ENCODE assay signal across 11 mouse cellular contexts in genomic region chr3:104565423-104566230, GRCm38 (mm10). TPM values are rescaled to one million over a fixed set of nuclear protein-coding genes. Genes with fewer than 3 reads are reported as not detected.
A peak's percentile ranks its signal among the peaks of the same experiment; 100 is the strongest.
DNase-seq lines count a peak whose midpoint lies in the region; ATAC-seq and TF ChIP-seq lines count a peak whose summit lies in the region.
"Had no signal": no experiment of that assay in that cellular context is flagged by ENCODE, and none has a peak within 500 bp of the region (broad histone marks: within the 10 kb centered on the region; RNA-seq: fewer than 3 reads in every experiment).

No protein-coding gene starts in this region.

- DNase-seq in embryo, embryonic 11 days = peak; percentile 12
- DNase-seq in embryo, embryonic 9.5 days (ENCODE audit: extremely low spot score) = no peak
- DNase-seq in stomach, postnatal 0 days (ENCODE audit: low spot score) = no peak
- no peak for DNase-seq in natural killer cell, adult 2 months (ENCODE audit: low spot score in 2 of 2)
- no peak for DNase-seq in hindbrain, embryonic 11.5 days (ENCODE audit: low spot score)
- DNase-seq: forebrain, postnatal 0 days; kidney, adult 2 months had no signal

- H3K9ac ChIP-seq in stomach, embryonic 16.5 days (ENCODE audit: low read length) = 0 out of 2 replicates have a peak overlapping the region, but pooled peaks have one; percentile 25
- no peak overlapping the region for H3K9ac ChIP-seq in stomach, postnatal 0 days (ENCODE audit: low read length)
- peak overlapping the region; percentile 51 for H3K9ac ChIP-seq in heart, embryonic 16.5 days (ENCODE audit: low read length)
- H3K9ac ChIP-seq in forebrain, embryonic 13.5 days = no peak overlapping the region
- no peak overlapping the region for H3K9ac ChIP-seq in hindbrain, embryonic 11.5 days (ENCODE audit: low read depth, low read length)
- H3K9ac ChIP-seq: forebrain, postnatal 0 days; stomach, embryonic 15.5 days had no signal

- H3K4me3 ChIP-seq in stomach, embryonic 16.5 days (replicated peaks; ENCODE audit: low read length) = no peak overlapping the region
- H3K4me3 ChIP-seq in stomach, postnatal 0 days (ENCODE audit: low read depth, low read length) = no peak overlapping the region
- H3K4me3 ChIP-seq in heart, embryonic 16.5 days (ENCODE audit: low read length) = no peak overlapping the region
- H3K4me3 ChIP-seq in forebrain, embryonic 13.5 days = no peak overlapping the region
- no peak overlapping the region for H3K4me3 ChIP-seq in hindbrain, embryonic 11.5 days (ENCODE audit: low read depth, low read length)
- H3K4me3 ChIP-seq: stomach, embryonic 15.5 days had no signal

- no peaks in the 10 kb centered on the region for H3K36me3 ChIP-seq in stomach, embryonic 16.5 days (ENCODE audit: control insufficient read depth, insufficient read depth, low read length)
- H3K36me3 ChIP-seq in stomach, postnatal 0 days (ENCODE audit: control insufficient read depth, insufficient read depth, low read length) = no peaks in the 10 kb centered on the region
- no peaks in the 10 kb centered on the region for H3K36me3 ChIP-seq in heart, embryonic 16.5 days (ENCODE audit: control insufficient read depth, insufficient read depth)
- no peaks in the 10 kb centered on the region for H3K36me3 ChIP-seq in forebrain, embryonic 13.5 days (ENCODE audit: poor library complexity, severe bottlenecking)
- no peaks in the 10 kb centered on the region for H3K36me3 ChIP-seq in hindbrain, embryonic 11.5 days (ENCODE audit: control insufficient read depth, insufficient read depth, low read length)
- H3K36me3 ChIP-seq: stomach, embryonic 15.5 days had no signal

- H3K4me1 ChIP-seq in stomach, embryonic 16.5 days (ENCODE audit: control insufficient read depth, insufficient read depth, low read length) = peaks cover 4% of the 10 kb centered on the region; the same call in 1 of the 2 replicates
- 0 out of 2 replicates have a peak, but pooled peaks cover 2% of the 10 kb centered on the region for H3K4me1 ChIP-seq in stomach, postnatal 0 days (replicated peaks; ENCODE audit: control insufficient read depth, insufficient read depth)
- H3K4me1 ChIP-seq in heart, embryonic 16.5 days (ENCODE audit: control insufficient read depth, insufficient read depth, low read length) = peaks cover 19% of the 10 kb centered on the region
- no peaks in the 10 kb centered on the region for H3K4me1 ChIP-seq in forebrain, embryonic 13.5 days
- no peaks in the 10 kb centered on the region for H3K4me1 ChIP-seq in hindbrain, embryonic 11.5 days (replicated peaks; ENCODE audit: control insufficient read depth, insufficient read depth, low read length)
- H3K4me1 ChIP-seq: stomach, embryonic 15.5 days had no signal

- TF ChIP-seq CTCF in stomach, postnatal 0 days (IDR thresholded peaks at IDR 0.05; ENCODE audit: low read depth) = no peak

- no peak overlapping the region for H3K27ac ChIP-seq in stomach, embryonic 16.5 days (ENCODE audit: low read length)
- no peak overlapping the region for H3K27ac ChIP-seq in stomach, postnatal 0 days (replicated peaks)
- H3K27ac ChIP-seq in heart, embryonic 16.5 days (ENCODE audit: low read length) = peak overlapping the region; percentile 88
- H3K27ac ChIP-seq in forebrain, embryonic 13.5 days = no peak overlapping the region
- no peak overlapping the region for H3K27ac ChIP-seq in hindbrain, embryonic 11.5 days (ENCODE audit: low read depth, low read length)
- H3K27ac ChIP-seq: stomach, embryonic 15.5 days had no signal

- no peak for ATAC-seq in stomach, embryonic 16.5 days (ENCODE audit: insufficient read depth, low FRiP score)
- no peak for ATAC-seq in stomach, postnatal 0 days (ENCODE audit: low FRiP score, low TSS enrichment)
- ATAC-seq in heart, embryonic 16.5 days (replicated peaks; ENCODE audit: extremely low read depth, insufficient read depth, low FRiP score) = peak; percentile 66; the same call in 1 of the 2 replicates
- ATAC-seq in forebrain, embryonic 13.5 days = no peak
- no peak for ATAC-seq in hindbrain, embryonic 11.5 days (ENCODE audit: low FRiP score)
- ATAC-seq: forebrain, postnatal 0 days had no signal

- no peak for TF ChIP-seq EP300 in stomach, postnatal 0 days (optimal IDR thresholded peaks at IDR 0.05)

- H3K4me2 ChIP-seq in stomach, embryonic 16.5 days (ENCODE audit: low read depth, low read length) = no peak overlapping the region
- H3K4me2 ChIP-seq in stomach, postnatal 0 days (replicated peaks; ENCODE audit: low read depth) = no peak overlapping the region
- H3K4me2 ChIP-seq in heart, embryonic 16.5 days (ENCODE audit: low read depth, low read length) = peak overlapping the region; percentile 27; the same call in 1 of the 2 replicates
- H3K4me2 ChIP-seq in forebrain, embryonic 13.5 days = no peak overlapping the region
- H3K4me2 ChIP-seq in hindbrain, embryonic 11.5 days (replicated peaks; ENCODE audit: low read depth, low read length) = no peak overlapping the region
- H3K4me2 ChIP-seq: stomach, embryonic 15.5 days had no signal

- WGBS in stomach, embryonic 16.5 days = 45% methylated on average over 13 of the region's 13 CpGs
- 43% methylated on average over 13 of the region's 13 CpGs for WGBS in stomach, postnatal 0 days
- WGBS in heart, embryonic 16.5 days = 22% methylated on average over 13 of the region's 13 CpGs
- WGBS in forebrain, embryonic 13.5 days = 72% methylated on average over 13 of the region's 13 CpGs
- WGBS in hindbrain, embryonic 11.5 days = 63% methylated on average over 13 of the region's 13 CpGs

- no peaks in the 10 kb centered on the region for H3K9me3 ChIP-seq in stomach, embryonic 16.5 days (replicated peaks; ENCODE audit: control insufficient read depth, low read length)
- no peaks in the 10 kb centered on the region for H3K9me3 ChIP-seq in stomach, postnatal 0 days (ENCODE audit: control insufficient read depth, low read length)
- no peaks in the 10 kb centered on the region for H3K9me3 ChIP-seq in heart, embryonic 16.5 days (replicated peaks; ENCODE audit: control insufficient read depth, low read length)
- no peaks in the 10 kb centered on the region for H3K9me3 ChIP-seq in forebrain, embryonic 13.5 days (replicated peaks)
- H3K9me3 ChIP-seq in hindbrain, embryonic 11.5 days (ENCODE audit: control insufficient read depth, low read length) = no peaks in the 10 kb centered on the region
- H3K9me3 ChIP-seq: stomach, embryonic 15.5 days had no signal

- H3K27me3 ChIP-seq in stomach, embryonic 16.5 days (ENCODE audit: control insufficient read depth, insufficient read depth, low read length) = no peaks in the 10 kb centered on the region
- H3K27me3 ChIP-seq in stomach, postnatal 0 days (ENCODE audit: control insufficient read depth, insufficient read depth, low read length) = no peaks in the 10 kb centered on the region
- no peaks in the 10 kb centered on the region for H3K27me3 ChIP-seq in heart, embryonic 16.5 days (ENCODE audit: control insufficient read depth, insufficient read depth, low read length)
- H3K27me3 ChIP-seq in forebrain, embryonic 13.5 days = no peaks in the 10 kb centered on the region
- H3K27me3 ChIP-seq in hindbrain, embryonic 11.5 days (ENCODE audit: control insufficient read depth, insufficient read depth, low read length) = no peaks in the 10 kb centered on the region
- H3K27me3 ChIP-seq: stomach, embryonic 15.5 days had no signal

RNA-seq across cellular contexts. Expression of gene Lrig2, which starts 53.9 kb away (rescaled TPM):
- 12.4 and 13.7 TPM in 2 replicates for polyA plus RNA-seq in stomach, embryonic 16.5 days (2015; fragmentation: Nextera tagmentation; extraction: Ambion mirVana)
- polyA plus RNA-seq in stomach, postnatal 0 days (2015; fragmentation: Nextera tagmentation; extraction: Ambion mirVana) = 6.0 and 6.6 TPM in 2 replicates
- 11.9 and 12.4 TPM in 2 replicates for polyA plus RNA-seq in heart, embryonic 16.5 days (2015; fragmentation: Nextera tagmentation; extraction: Ambion mirVana)
- polyA plus RNA-seq in forebrain, embryonic 13.5 days (2015; fragmentation: Nextera tagmentation; extraction: Ambion mirVana) = 23.1 and 24.4 TPM in 2 replicates
- polyA plus RNA-seq in hindbrain, embryonic 11.5 days (2014; fragmentation: Nextera tagmentation; extraction: Ambion mirVana) = 24.8 and 28.3 TPM in 2 replicates

Comparison
In these comparisons a context has a peak if more than half of its experiments do, and no peak if none do; other contexts are left out.
1. H3K9ac ChIP-seq: peak in stomach, embryonic 16.5 days (single experiment) and heart, embryonic 16.5 days (single experiment); none in stomach, postnatal 0 days (single experiment), forebrain, embryonic 13.5 days (single experiment) and hindbrain, embryonic 11.5 days (single experiment).